Mouse (Mus musculus) lung, embryonic 14.5 days (tissue): ENCODE measurements around the gene Wipi2. TPM values are rescaled to one million over a fixed set of nuclear protein-coding genes. Genes with fewer than 3 reads are reported as not detected.

Source experiments
- ATAC-seq: fragments of 200-750 bp; cut with Nextera tagmentation; 2 replicates; pipeline ENCODE4 v1.8.0; 2017; ENCODE audit warnings: mild to moderate bottlenecking, moderate TSS enrichment, moderate library complexity; ENCODE audit not compliant: insufficient read depth
- DNase-seq: peaks from one replicate; pipeline ENCODE4 v3.0.0-alpha.2; 2015
- H3K27ac ChIP-seq: fragments of 300-500 bp; sonication (generic); 2 replicates; pipeline ENCODE4 v1.5.1; 2014; ENCODE audit warnings: low read depth, mild to moderate bottlenecking, moderate library complexity
- H3K27me3 ChIP-seq: fragments of 300-500 bp; sonication (generic); 2 replicates; pipeline ENCODE4 v1.6.1; 2014; ENCODE audit warnings: low read length, control low read depth; ENCODE audit not compliant: insufficient read depth
- H3K36me3 ChIP-seq: fragments of 300-500 bp; sonication (generic); 2 replicates; pipeline ENCODE4 v1.6.1; 2014; ENCODE audit warnings: control low read depth; ENCODE audit not compliant: insufficient read depth
- H3K4me1 ChIP-seq: fragments of 300-500 bp; sonication (generic); 2 replicates; pipeline ENCODE4 v1.6.1; 2014; ENCODE audit warnings: antibody characterized with exemption, control low read depth; ENCODE audit not compliant: insufficient read depth
- H3K4me2 ChIP-seq: fragments of 300-500 bp; sonication (generic); 2 replicates; pipeline ENCODE4 v1.6.1; 2014; ENCODE audit warnings: mild to moderate bottlenecking
- H3K4me3 ChIP-seq: fragments of 300-500 bp; sonication (generic); 2 replicates; pipeline ENCODE4 v1.5.1; 2014; ENCODE audit warnings: low read depth, low read length
- H3K9ac ChIP-seq: fragments of 300-500 bp; sonication (generic); 2 replicates; pipeline ENCODE4 v1.6.1; 2014
- H3K9me3 ChIP-seq: fragments of 300-500 bp; sonication (generic); 2 replicates; pipeline ENCODE4 v1.6.1; 2016; ENCODE audit warnings: low read depth, low read length, control low read depth
- CTCF ChIP-seq: IDR thresholded peaks from 2 replicates; pipeline ENCODE4 v1.5.1; 2016; ENCODE audit warnings: antibody characterized with exemption, low read depth
- WGBS: fragments of 180-500 bp; shearing (Covaris S2); extraction: QIAGEN DNeasy Blood & Tissue Kit; methylation state at CpG from one replicate; pipeline ENCODE4 v1.1.7; 2014; 5-methylcytosine and 5-hydroxymethylcytosine counted together
- polyA plus RNA-seq: library from polyadenylated mRNA; unstranded; fragments of >200 nt; fragmentation: Nextera tagmentation; extraction: Ambion mirVana; gene quantifications from 2 replicates; pipeline ENCODE4 v1.2.1, GENCODE M21; 2014

Gene Wipi2
- polyA plus RNA-seq, 1 experiment from 2014 or later = 53.0 TPM

GRCm38 (mm10) chr5:142692971-142693737 is 65.7 kb downstream of the Wipi2 start:
- no peak overlapping the region for H3K27ac ChIP-seq
- H3K9ac ChIP-seq = no peak overlapping the region
- no peak overlapping the region for H3K4me2 ChIP-seq
- no peaks in the 10 kb centered on the region for H3K36me3 ChIP-seq
- no peaks in the 10 kb centered on the region for H3K27me3 ChIP-seq
- DNase-seq (peak; percentile 24), ATAC-seq (no peak)
- H3K4me3 ChIP-seq = no peak overlapping the region
- TF ChIP-seq CTCF = no peak
- H3K4me1 ChIP-seq = no peaks in the 10 kb centered on the region
- H3K9me3 ChIP-seq = no peaks in the 10 kb centered on the region
- 72% methylated on average over 12 of the region's 12 CpGs for WGBS

GRCm38 (mm10) chr5:142693738-142694430 is 66.4 kb downstream of the Wipi2 start:
- Histone ChIP-seq H3K9ac (no peak overlapping the region), H3K4me1 (no peaks in the 10 kb centered on the region), H3K4me2 (no peak overlapping the region), H3K36me3 (no peaks in the 10 kb centered on the region), H3K27ac (no peak overlapping the region), H3K9me3 (no peaks in the 10 kb centered on the region), H3K27me3 (no peaks in the 10 kb centered on the region), H3K4me3 (no peak overlapping the region)
- no peak for DNase-seq
- TF ChIP-seq CTCF = no peak
- 49% methylated on average over 8 of the region's 8 CpGs for WGBS
- no peak for ATAC-seq

GRCm38 (mm10) chr5:142694627-142695340 is 67.3 kb downstream of the Wipi2 start:
- Histone ChIP-seq H3K4me2 (no peak overlapping the region), H3K36me3 (no peaks in the 10 kb centered on the region), H3K4me3 (no peak overlapping the region), H3K27me3 (no peaks in the 10 kb centered on the region), H3K9me3 (no peaks in the 10 kb centered on the region), H3K4me1 (no peaks in the 10 kb centered on the region), H3K27ac (no peak overlapping the region), H3K9ac (no peak overlapping the region)
- WGBS = 13% methylated on average over 12 of the region's 12 CpGs
- no peak; the same call in 1 of the 2 replicates for ATAC-seq
- peak; percentile 88 for DNase-seq
- no peak for TF ChIP-seq CTCF

GRCm38 (mm10) chr5:142696258-142696657 is 68.8 kb downstream of the Wipi2 start:
- Histone ChIP-seq H3K27me3 (peaks cover 5% of the 10 kb centered on the region; the same call in 1 of the 2 replicates), H3K4me3 (no peak overlapping the region), H3K4me2 (no peak overlapping the region), H3K4me1 (no peaks in the 10 kb centered on the region), H3K36me3 (no peaks in the 10 kb centered on the region), H3K27ac (no peak overlapping the region), H3K9me3 (no peaks in the 10 kb centered on the region), H3K9ac (no peak overlapping the region)
- ATAC-seq (no peak), DNase-seq (no peak)
- WGBS = 32% methylated on average over 6 of the region's 6 CpGs
- TF ChIP-seq CTCF = no peak

GRCm38 (mm10) chr5:142696865-142697264 is 69.4 kb downstream of the Wipi2 start:
- no peaks in the 10 kb centered on the region for H3K9me3 ChIP-seq
- H3K4me3 ChIP-seq = no peak overlapping the region
- DNase-seq = no peak
- H3K4me2 ChIP-seq = no peak overlapping the region
- peaks cover 7% of the 10 kb centered on the region; the same call in 1 of the 2 replicates for H3K27me3 ChIP-seq
- no peaks in the 10 kb centered on the region for H3K36me3 ChIP-seq
- TF ChIP-seq CTCF = no peak
- no peak overlapping the region for H3K27ac ChIP-seq
- no peaks in the 10 kb centered on the region for H3K4me1 ChIP-seq
- WGBS = 83% methylated on average over 6 of the region's 6 CpGs
- H3K9ac ChIP-seq = no peak overlapping the region
- ATAC-seq = no peak

GRCm38 (mm10) chr5:142697742-142698141 is 70.2 kb downstream of the Wipi2 start:
- H3K4me1 ChIP-seq = peaks cover 5% of the 10 kb centered on the region; the same call in 1 of the 2 replicates
- no peak overlapping the region for H3K27ac ChIP-seq
- no peak for TF ChIP-seq CTCF
- H3K27me3 ChIP-seq = peaks cover 15% of the 10 kb centered on the region; the same call in 1 of the 2 replicates
- DNase-seq (no peak), ATAC-seq (no peak)
- H3K4me2 ChIP-seq = no peak overlapping the region
- no peak overlapping the region for H3K4me3 ChIP-seq
- H3K9me3 ChIP-seq = no peaks in the 10 kb centered on the region
- WGBS = 51% methylated on average over 2 of the region's 2 CpGs
- H3K9ac ChIP-seq = no peak overlapping the region
- H3K36me3 ChIP-seq = no peaks in the 10 kb centered on the region
